Mouse (Mus musculus): ENCODE results near the gene Tpx2.

DNA sequence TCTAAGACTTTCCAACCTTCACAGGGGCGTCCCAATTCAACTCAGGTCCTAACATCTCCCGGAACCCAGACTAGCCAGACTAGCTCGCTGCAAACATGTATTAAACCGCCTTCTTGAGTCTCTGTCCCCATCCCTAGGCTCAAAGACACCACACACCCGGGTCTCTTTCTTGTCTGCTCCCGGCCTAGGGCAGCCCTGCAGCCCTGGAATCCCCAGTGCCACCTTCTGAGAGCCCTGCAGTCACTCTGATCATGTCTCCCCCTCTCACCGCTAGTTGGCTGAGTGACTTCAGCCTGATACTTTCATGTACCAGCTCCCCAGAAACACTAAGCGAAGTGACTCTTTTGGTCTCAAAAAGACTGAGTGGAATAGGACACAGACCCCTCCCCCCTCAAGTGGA is 95.8 kb downstream of the Tpx2 start:
- no peak for TF ChIP-seq EP300 (optimal IDR thresholded peaks at IDR 0.05)
- TF ChIP-seq CTCF (IDR thresholded peaks at IDR 0.05; ENCODE audit: low read depth), result no peak
